Mouse (Mus musculus): ENCODE measurements around the gene Nxpe3. TPM values are rescaled to one million over a fixed set of nuclear protein-coding genes. Genes with fewer than 3 reads are reported as not detected.

Gene Nxpe3
- polyA plus RNA-seq, 1 experiment from 2014 or later = 1.5 TPM

- Histone ChIP-seq H3K9ac (no peak overlapping the region), H3K4me2 (no peak overlapping the region), H3K9me3 (no peaks in the 10 kb centered on the region), H3K4me1 (no peaks in the 10 kb centered on the region), H3K27me3 (replicated peaks) (no peaks in the 10 kb centered on the region), H3K27ac (no peak overlapping the region), H3K4me3 (no peak overlapping the region), H3K36me3 (replicated peaks) (peaks cover 8% of the 10 kb centered on the region; the same call in 1 of the 2 replicates)
- ATAC-seq (replicated peaks) = no peak
- WGBS = 92% methylated on average over 25 of the region's 25 CpGs
These were observed 10.3 kb upstream of the Nxpe3 start for GRCm38 (mm10) chr16:55905370-55905769.

GRCm38 (mm10) chr16:55901839-55902756 lies 7.0 kb upstream of the Nxpe3 start:
- ATAC-seq (replicated peaks) = no peak
- no peaks in the 10 kb centered on the region for H3K9me3 ChIP-seq
- H3K4me1 ChIP-seq = no peaks in the 10 kb centered on the region
- H3K27ac ChIP-seq = no peak overlapping the region
- peaks cover 8% of the 10 kb centered on the region; the same call in 1 of the 2 replicates for H3K36me3 ChIP-seq (replicated peaks)
- H3K27me3 ChIP-seq (replicated peaks) = no peaks in the 10 kb centered on the region
- 93% methylated on average over 14 of the region's 14 CpGs for WGBS
- no peak overlapping the region for H3K4me2 ChIP-seq
- H3K9ac ChIP-seq = no peak overlapping the region
- H3K4me3 ChIP-seq = no peak overlapping the region

- ATAC-seq (replicated peaks) = no peak
- Histone ChIP-seq H3K4me2 (no peak overlapping the region), H3K4me1 (peaks cover 15% of the 10 kb centered on the region), H3K9me3 (no peaks in the 10 kb centered on the region), H3K9ac (no peak overlapping the region), H3K27ac (no peak overlapping the region), H3K27me3 (replicated peaks) (no peaks in the 10 kb centered on the region), H3K36me3 (replicated peaks) (0 out of 2 replicates have a peak, but pooled peaks cover 3% of the 10 kb centered on the region), H3K4me3 (no peak overlapping the region)
- WGBS = 76% methylated on average over 9 of the region's 9 CpGs
These were observed 3.4 kb upstream of the Nxpe3 start for GRCm38 (mm10) chr16:55898385-55899002.

- Histone ChIP-seq H3K27me3 (replicated peaks) (no peaks in the 10 kb centered on the region), H3K4me3 (peak overlapping the region; percentile 90), H3K4me2 (peak overlapping the region; percentile 66), H3K9ac (peak overlapping the region; percentile 80), H3K9me3 (no peaks in the 10 kb centered on the region), H3K36me3 (replicated peaks) (no peaks in the 10 kb centered on the region), H3K4me1 (peaks cover 15% of the 10 kb centered on the region), H3K27ac (peak overlapping the region; percentile 90)
- ATAC-seq (replicated peaks) = peak; percentile 32
- WGBS = 4% methylated on average over 9 of the region's 9 CpGs
These were observed 588 bp upstream of the Nxpe3 start for GRCm38 (mm10) chr16:55895651-55896095.

GRCm38 (mm10) chr16:55894536-55894892 lies 571 bp downstream of the Nxpe3 start:
- Histone ChIP-seq H3K4me3 (peak overlapping the region; percentile 90), H3K9me3 (no peaks in the 10 kb centered on the region), H3K27ac (peak overlapping the region; percentile 90), H3K36me3 (replicated peaks) (peaks cover 3% of the 10 kb centered on the region), H3K4me1 (peaks cover 15% of the 10 kb centered on the region), H3K9ac (peak overlapping the region; percentile 80), H3K4me2 (peak overlapping the region; percentile 66), H3K27me3 (replicated peaks) (no peaks in the 10 kb centered on the region)
- no peak for ATAC-seq (replicated peaks)
- 1% methylated on average over 4 of the region's 4 CpGs for WGBS

- no peak overlapping the region for H3K9ac ChIP-seq
- WGBS = 86% methylated on average over 8 of the region's 8 CpGs
- ATAC-seq (replicated peaks) = no peak
- H3K36me3 ChIP-seq (replicated peaks) = peaks cover 3% of the 10 kb centered on the region
- H3K27ac ChIP-seq = no peak overlapping the region
- H3K4me3 ChIP-seq = peak overlapping the region; percentile 90; the same call in 1 of the 2 replicates
- no peaks in the 10 kb centered on the region for H3K27me3 ChIP-seq (replicated peaks)
- H3K9me3 ChIP-seq = no peaks in the 10 kb centered on the region
- H3K4me2 ChIP-seq = peak overlapping the region; percentile 66
- peaks cover 15% of the 10 kb centered on the region for H3K4me1 ChIP-seq
These were observed 1.5 kb downstream of the Nxpe3 start for GRCm38 (mm10) chr16:55893410-55894107.

GRCm38 (mm10) chr16:55892484-55892883 lies 2.6 kb downstream of the Nxpe3 start:
- Histone ChIP-seq H3K4me1 (peaks cover 15% of the 10 kb centered on the region), H3K9me3 (no peaks in the 10 kb centered on the region), H3K27me3 (replicated peaks) (no peaks in the 10 kb centered on the region), H3K9ac (no peak overlapping the region), H3K36me3 (replicated peaks) (peaks cover 3% of the 10 kb centered on the region), H3K4me3 (no peak overlapping the region), H3K4me2 (no peak overlapping the region), H3K27ac (no peak overlapping the region)
- WGBS = 78% methylated on average over 7 of the region's 7 CpGs
- ATAC-seq (replicated peaks) = no peak

GRCm38 (mm10) chr16:55891346-55891745 lies 3.7 kb downstream of the Nxpe3 start:
- Histone ChIP-seq H3K4me2 (no peak overlapping the region), H3K36me3 (replicated peaks) (peaks cover 3% of the 10 kb centered on the region), H3K27me3 (replicated peaks) (no peaks in the 10 kb centered on the region), H3K9me3 (no peaks in the 10 kb centered on the region), H3K9ac (no peak overlapping the region), H3K4me3 (no peak overlapping the region), H3K4me1 (peaks cover 15% of the 10 kb centered on the region), H3K27ac (no peak overlapping the region)
- ATAC-seq (replicated peaks) = no peak
- 94% methylated on average over 7 of the region's 7 CpGs for WGBS

- 91% methylated on average over 19 of the region's 19 CpGs for WGBS
- Histone ChIP-seq H3K4me3 (no peak overlapping the region), H3K4me1 (peaks cover 12% of the 10 kb centered on the region), H3K27me3 (replicated peaks) (no peaks in the 10 kb centered on the region), H3K9ac (no peak overlapping the region), H3K36me3 (replicated peaks) (peaks cover 3% of the 10 kb centered on the region), H3K9me3 (no peaks in the 10 kb centered on the region), H3K4me2 (no peak overlapping the region), H3K27ac (no peak overlapping the region)
- no peak for ATAC-seq (replicated peaks)
These were observed 4.5 kb downstream of the Nxpe3 start for GRCm38 (mm10) chr16:55890346-55891136.

- Histone ChIP-seq H3K4me1 (peaks cover 9% of the 10 kb centered on the region), H3K27ac (no peak overlapping the region), H3K27me3 (replicated peaks) (no peaks in the 10 kb centered on the region), H3K36me3 (replicated peaks) (peaks cover 3% of the 10 kb centered on the region), H3K4me3 (no peak overlapping the region), H3K9ac (no peak overlapping the region), H3K9me3 (no peaks in the 10 kb centered on the region), H3K4me2 (no peak overlapping the region)
- no peak for ATAC-seq (replicated peaks)
- WGBS = 85% methylated on average over 3 of the region's 3 CpGs
These were observed 5.6 kb downstream of the Nxpe3 start for GRCm38 (mm10) chr16:55889451-55889850.

- ATAC-seq (replicated peaks) = no peak
- peaks cover under 1% of the 10 kb centered on the region; the same call in 1 of the 2 replicates for H3K4me1 ChIP-seq
- H3K9ac ChIP-seq = no peak overlapping the region
- no peak overlapping the region for H3K4me2 ChIP-seq
- no peaks in the 10 kb centered on the region for H3K9me3 ChIP-seq
- H3K36me3 ChIP-seq (replicated peaks) = peaks cover 7% of the 10 kb centered on the region
- no peaks in the 10 kb centered on the region for H3K27me3 ChIP-seq (replicated peaks)
- 88% methylated on average over 3 of the region's 3 CpGs for WGBS
- no peak overlapping the region for H3K4me3 ChIP-seq
- no peak overlapping the region for H3K27ac ChIP-seq
These were observed 6.5 kb downstream of the Nxpe3 start for GRCm38 (mm10) chr16:55888584-55888960.

All from midbrain, embryonic 15.5 days (tissue).